Mouse (Mus musculus): Measurements from ENCODE around the gene Actr8. TPM values are rescaled to one million over a fixed set of nuclear protein-coding genes. Genes with fewer than 3 reads are reported as not detected.

The Actr8 gene
- polyA plus RNA-seq (2021; fragmentation: Nextera tagmentation) = 44.2 and 47.6 TPM in 2 replicates
- long read RNA-seq, experiment 1, transcript Actr8-201 (13 exons, 2,119 nt) = major isoform, 86 of 100 reads
- long read RNA-seq, experiment 1, partial matches to known transcripts = 9 of 100 reads
- long read RNA-seq, experiment 1, other reads (novel, unspliced or antisense) = 3 of 100 reads
- long read RNA-seq, experiment 2, transcript Actr8-201 (13 exons, 2,119 nt) = major isoform, 421 of 470 reads
- long read RNA-seq, experiment 2, partial matches to known transcripts = 13 of 470 reads
- long read RNA-seq, experiment 2, other reads (novel, unspliced or antisense) = 32 of 470 reads

GRCm38 (mm10) chr14:29978254-29979204 is at the start of gene Actr8:
Gene Actr8 (plus strand): TSS chr14:29978337.

GRCm38 (mm10) chr14:29968075-29968821 is 9.9 kb upstream of the Actr8 start, which contains the start of gene Selenok:
Gene Selenok (plus strand): TSS chr14:29968308.

GRCm38 (mm10) chr14:30008733-30009575 is 30.8 kb downstream of the Actr8 start, which contains the start of the genes Il17rb and Chdh:
Gene Il17rb (minus strand): TSS chr14:30008896.
Gene Chdh (plus strand): TSS chr14:30009023.

Small RNA genes lying within 50 kb of the gene (microRNA-seq; reads per million reads assigned to microRNA genes)
- gene Mir6947 = 1.7 reads per million

Other genes with a start within 250 kb of the Actr8 start
- 488 and 511 TPM in 2 replicates for gene Selenok, start 10.0 kb upstream of the Actr8 start, polyA plus RNA-seq (2021; fragmentation: Nextera tagmentation)
- gene Il17rb, start 30.6 kb downstream of the Actr8 start, polyA plus RNA-seq (2021; fragmentation: Nextera tagmentation) = 0.67 and 0.90 TPM in 2 replicates
- gene Chdh, start 30.7 kb downstream of the Actr8 start, polyA plus RNA-seq (2021; fragmentation: Nextera tagmentation) = 0.50 and 0.87 TPM in 2 replicates